Comparison of ENCODE assay signal across 8 mouse cellular contexts in the genomic region with DNA sequence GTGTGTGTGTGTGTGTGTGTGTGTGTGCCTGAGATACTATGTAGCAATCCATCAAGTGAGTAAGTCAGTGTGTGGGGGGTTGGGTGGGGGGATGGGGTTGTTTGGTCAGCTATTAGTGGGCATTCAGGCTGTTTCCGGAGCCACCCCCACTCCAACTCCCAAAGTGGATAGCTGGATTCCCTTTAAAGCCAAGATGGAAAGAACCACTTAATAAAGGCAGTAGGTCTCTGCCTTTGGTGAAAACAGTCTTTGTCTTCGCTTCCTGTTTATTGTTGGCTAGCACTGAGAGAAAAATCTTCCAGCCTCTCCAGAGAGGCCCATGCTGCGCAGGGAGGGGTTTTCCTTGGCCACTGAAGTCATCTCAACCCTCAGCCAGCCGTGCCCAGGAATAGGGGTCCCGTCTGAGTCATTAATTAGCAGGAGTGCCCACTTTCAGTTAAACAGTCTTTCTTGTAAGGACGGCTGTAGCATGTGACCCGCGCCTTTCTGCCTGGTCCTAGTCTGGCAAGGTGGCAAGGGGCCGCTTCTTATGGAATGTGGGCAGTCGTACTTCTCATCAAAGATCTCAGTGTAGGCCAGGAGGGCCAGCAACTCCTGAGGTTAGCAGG. TPM values are rescaled to one million over a fixed set of nuclear protein-coding genes. Genes with fewer than 3 reads are reported as not detected.
DNase-seq lines count a peak whose midpoint lies in the region; ATAC-seq and TF ChIP-seq lines count a peak whose summit lies in the region.

No protein-coding gene starts in this region.

- peak; percentile 77 for DNase-seq in Muller cell, postnatal 12 days (ENCODE audit: inconsistent ontology term)
- DNase-seq in embryonic facial prominence, embryonic 10.5 days (ENCODE audit: low spot score) = peak; percentile 48
- peak; percentile 78 for DNase-seq in lung, embryonic 14.5 days
- DNase-seq in right cerebral cortex, postnatal 36 days (ENCODE audit: low spot score in 2 of 2) = no peak
- no peak for DNase-seq in spleen, postnatal 36 days (ENCODE audit: low spot score in 2 of 2)
- no peak for DNase-seq in cerebellum, postnatal 10 days

- no peak overlapping the region for H3K9ac ChIP-seq in hindbrain, embryonic 12.5 days
- no peak overlapping the region for H3K9ac ChIP-seq in lung, embryonic 14.5 days

- no peaks in the 10 kb centered on the region for H3K27me3 ChIP-seq in embryonic facial prominence, embryonic 10.5 days (replicated peaks; ENCODE audit: low read depth, poor library complexity, severe bottlenecking)
- H3K27me3 ChIP-seq in hindbrain, embryonic 12.5 days = no peaks in the 10 kb centered on the region
- no peaks in the 10 kb centered on the region for H3K27me3 ChIP-seq in lung, embryonic 14.5 days (ENCODE audit: insufficient read depth, low read length)

- H3K4me2 ChIP-seq in hindbrain, embryonic 12.5 days (replicated peaks) = no peak overlapping the region
- peak overlapping the region; percentile 29; the same call in 1 of the 2 replicates for H3K4me2 ChIP-seq in lung, embryonic 14.5 days

- H3K4me1 ChIP-seq in embryonic facial prominence, embryonic 10.5 days = peaks cover 42% of the 10 kb centered on the region
- peaks cover 36% of the 10 kb centered on the region for H3K4me1 ChIP-seq in hindbrain, embryonic 12.5 days
- H3K4me1 ChIP-seq in lung, embryonic 14.5 days (ENCODE audit: insufficient read depth) = peaks cover 28% of the 10 kb centered on the region

- WGBS in embryonic facial prominence, embryonic 10.5 days = 36% methylated on average over 10 of the region's 10 CpGs
- WGBS in hindbrain, embryonic 12.5 days = 43% methylated on average over 10 of the region's 10 CpGs
- WGBS in lung, embryonic 14.5 days = 27% methylated on average over 10 of the region's 10 CpGs

- H3K4me3 ChIP-seq in embryonic facial prominence, embryonic 10.5 days = 0 out of 2 replicates have a peak overlapping the region, but pooled peaks have one; percentile 1
- H3K4me3 ChIP-seq in hindbrain, embryonic 12.5 days = no peak overlapping the region
- H3K4me3 ChIP-seq in lung, embryonic 14.5 days (ENCODE audit: low read depth, low read length) = no peak overlapping the region

- H3K36me3 ChIP-seq in embryonic facial prominence, embryonic 10.5 days (replicated peaks) = peaks cover 13% of the 10 kb centered on the region; the same call in 1 of the 2 replicates
- H3K36me3 ChIP-seq in hindbrain, embryonic 12.5 days = no peaks in the 10 kb centered on the region
- no peaks in the 10 kb centered on the region for H3K36me3 ChIP-seq in lung, embryonic 14.5 days (ENCODE audit: insufficient read depth)

- TF ChIP-seq CTCF in lung, embryonic 14.5 days (IDR thresholded peaks at IDR 0.05; ENCODE audit: low read depth) = no peak

- no peak for ATAC-seq in hindbrain, embryonic 12.5 days (ENCODE audit: low FRiP score)
- ATAC-seq in lung, embryonic 14.5 days (ENCODE audit: insufficient read depth) = peak; percentile 60
- ATAC-seq in CD4-positive, CD25-positive, alpha-beta regulatory T cell, adult 4 months = no peak

- H3K9me3 ChIP-seq in embryonic facial prominence, embryonic 10.5 days = no peaks in the 10 kb centered on the region
- H3K9me3 ChIP-seq in hindbrain, embryonic 12.5 days (replicated peaks) = no peaks in the 10 kb centered on the region
- no peaks in the 10 kb centered on the region for H3K9me3 ChIP-seq in lung, embryonic 14.5 days (ENCODE audit: low read depth, low read length)

- H3K27ac ChIP-seq in embryonic facial prominence, embryonic 10.5 days (replicated peaks) = peak overlapping the region; percentile 55
- peak overlapping the region; percentile 46; the same call in 1 of the 2 replicates for H3K27ac ChIP-seq in hindbrain, embryonic 12.5 days
- peak overlapping the region; percentile 76 for H3K27ac ChIP-seq in lung, embryonic 14.5 days (ENCODE audit: low read depth)

RNA-seq across cellular contexts. Expression of gene Ano6, which starts 38.1 kb away (rescaled TPM):
- polyA plus RNA-seq in embryonic facial prominence, embryonic 10.5 days (2016; fragmentation: Nextera tagmentation; extraction: Ambion mirVana) = 40.5 and 41.6 TPM in 2 replicates
- 40.7 and 44.9 TPM in 2 replicates for polyA plus RNA-seq in hindbrain, embryonic 12.5 days (2016; fragmentation: Nextera tagmentation; extraction: Ambion mirVana)
- 54.7 and 57.5 TPM in 2 replicates for polyA plus RNA-seq in lung, embryonic 14.5 days (2014; fragmentation: Nextera tagmentation; extraction: Ambion mirVana)
- polyA plus RNA-seq in CD4-positive, CD25-positive, alpha-beta regulatory T cell, adult 4 months (2017; shearing (Covaris generic)) = 10 to 100 TPM; 34.8 to 54.6 TPM

Comparison
In these comparisons a context has a peak if more than half of its experiments do, and no peak if none do; other contexts are left out.
1. DNase-seq: peak in Muller cell, postnatal 12 days (single experiment), embryonic facial prominence, embryonic 10.5 days (single experiment) and lung, embryonic 14.5 days (single experiment); none in right cerebral cortex, postnatal 36 days (0 of 2), spleen, postnatal 36 days (0 of 2) and cerebellum, postnatal 10 days (0 of 2).
2. Peak in every context shown above with its lines, with median percentiles within 50 percentile points of each other: H3K27ac ChIP-seq.